11 mouse cellular contexts compared by ENCODE assay signal in genomic region chr3:62604973-62605372, GRCm38 (mm10). TPM values are rescaled to one million over a fixed set of nuclear protein-coding genes. Genes with fewer than 3 reads are reported as not detected.
A peak's percentile ranks its signal among the peaks of the same experiment; 100 is the strongest.
DNase-seq lines count a peak whose midpoint lies in the region; ATAC-seq and TF ChIP-seq lines count a peak whose summit lies in the region.
"Had no signal": no experiment of that assay in that cellular context is flagged by ENCODE, and none has a peak within 500 bp of the region (broad histone marks: within the 10 kb centered on the region; RNA-seq: fewer than 3 reads in every experiment).

Gene Gpr149, minus strand, starts transcription at chr3:62605140.

- no peak for TF ChIP-seq POLR2A in limb, embryonic 14.5 days (IDR thresholded peaks at IDR 0.05; ENCODE audit: borderline replicate concordance, extremely low read depth, insufficient read depth, insufficient read length)

- H3K36me3 ChIP-seq in neural tube, embryonic 11.5 days (ENCODE audit: control insufficient read depth, insufficient read depth, low read length): no peaks in the 10 kb centered on the region
- no peaks in the 10 kb centered on the region for H3K36me3 ChIP-seq in limb, embryonic 14.5 days (ENCODE audit: control insufficient read depth, insufficient read depth, low read length)
- no peaks in the 10 kb centered on the region for H3K36me3 ChIP-seq in stomach, embryonic 16.5 days (ENCODE audit: control insufficient read depth, insufficient read depth, low read length)

- ATAC-seq in neural tube, embryonic 11.5 days (ENCODE audit: insufficient read depth, low FRiP score, low TSS enrichment): no peak
- no peak for ATAC-seq in limb, embryonic 14.5 days (ENCODE audit: low FRiP score, low read depth)
- no peak for ATAC-seq in stomach, embryonic 16.5 days (ENCODE audit: insufficient read depth, low FRiP score)
- ATAC-seq in megakaryocyte progenitor cell, adult 5-6 weeks (replicated peaks; ENCODE audit: poor library complexity): no peak

- no peak for TF ChIP-seq CTCF in gastrocnemius, adult 2 months (IDR thresholded peaks at IDR 0.05)

- WGBS in neural tube, embryonic 11.5 days: 77% methylated on average over 1 of the region's 1 CpGs
- WGBS in limb, embryonic 14.5 days: 70% methylated on average over 1 of the region's 1 CpGs
- 76% methylated on average over 1 of the region's 1 CpGs for WGBS in stomach, embryonic 16.5 days

- no peaks in the 10 kb centered on the region for H3K27me3 ChIP-seq in neural tube, embryonic 11.5 days (ENCODE audit: control insufficient read depth, insufficient read depth, low read length)
- peaks cover 17% of the 10 kb centered on the region; the same call in 1 of the 2 replicates for H3K27me3 ChIP-seq in limb, embryonic 14.5 days (ENCODE audit: control insufficient read depth, insufficient read depth, low read length)
- H3K27me3 ChIP-seq in stomach, embryonic 16.5 days (ENCODE audit: control insufficient read depth, insufficient read depth, low read length): 0 out of 2 replicates have a peak, but pooled peaks cover 3% of the 10 kb centered on the region

- no peaks in the 10 kb centered on the region for H3K9me3 ChIP-seq in neural tube, embryonic 11.5 days (ENCODE audit: control insufficient read depth, low read length)
- no peaks in the 10 kb centered on the region for H3K9me3 ChIP-seq in limb, embryonic 14.5 days (ENCODE audit: control insufficient read depth, low read length)
- H3K9me3 ChIP-seq in stomach, embryonic 16.5 days (replicated peaks; ENCODE audit: control insufficient read depth, low read length): no peaks in the 10 kb centered on the region

- no peak within 1 kb of the TSS for H3K27ac ChIP-seq in gastrocnemius, adult 2 months
- H3K27ac ChIP-seq in neural tube, embryonic 11.5 days (ENCODE audit: low read depth, low read length): no peak within 1 kb of the TSS
- H3K27ac ChIP-seq in limb, embryonic 14.5 days (replicated peaks; ENCODE audit: low read depth, low read length): no peak within 1 kb of the TSS
- H3K27ac ChIP-seq in stomach, embryonic 16.5 days (ENCODE audit: low read length): no peak within 1 kb of the TSS

- no peaks in the 10 kb centered on the region for H3K4me1 ChIP-seq in neural tube, embryonic 11.5 days (ENCODE audit: control insufficient read depth, insufficient read depth, low read length)
- no peaks in the 10 kb centered on the region for H3K4me1 ChIP-seq in limb, embryonic 14.5 days (ENCODE audit: control insufficient read depth, insufficient read depth, low read length)
- H3K4me1 ChIP-seq in stomach, embryonic 16.5 days (ENCODE audit: control insufficient read depth, insufficient read depth, low read length): no peaks in the 10 kb centered on the region

- no peak for DNase-seq in gastrocnemius, adult 2 months
- no peak for DNase-seq in gastrocnemius, adult 8-10 months (ENCODE audit: low spot score in 2 of 2)
- DNase-seq in neural tube, embryonic 11.5 days (ENCODE audit: low spot score): no peak
- no peak for DNase-seq in neural tube, embryonic 10.5 days (ENCODE audit: extremely low spot score, low spot score)
- DNase-seq in limb, embryonic 14.5 days (ENCODE audit: low spot score): no peak
- no peak for DNase-seq in gastrocnemius, adult 18-20 months (ENCODE audit: low spot score)
- DNase-seq: cerebellum, adult 8-10 months; heart, postnatal 14 days; lung, postnatal 10 days had no signal

- peak within 1 kb of the TSS; percentile 38; the same call in 1 of the 2 replicates for H3K4me3 ChIP-seq in gastrocnemius, adult 2 months
- peak within 1 kb of the TSS; percentile 48 for H3K4me3 ChIP-seq in neural tube, embryonic 11.5 days (ENCODE audit: low read depth, low read length)
- H3K4me3 ChIP-seq in limb, embryonic 14.5 days (replicated peaks; ENCODE audit: low read length): peak within 1 kb of the TSS; percentile 35
- H3K4me3 ChIP-seq in stomach, embryonic 16.5 days (replicated peaks; ENCODE audit: low read length): peak within 1 kb of the TSS; percentile 35

- intact Hi-C loops in gastrocnemius, adult 2 months (cut with DNase I): no loop called here

- no peak within 1 kb of the TSS for H3K9ac ChIP-seq in neural tube, embryonic 11.5 days (ENCODE audit: low read length)
- H3K9ac ChIP-seq in limb, embryonic 14.5 days (ENCODE audit: low read depth, low read length, severe bottlenecking): peak within 1 kb of the TSS; percentile 48; the same call in 1 of the 2 replicates
- H3K9ac ChIP-seq in stomach, embryonic 16.5 days (ENCODE audit: low read length): no peak within 1 kb of the TSS

- peak within 1 kb of the TSS; percentile 92 for H3K4me2 ChIP-seq in neural tube, embryonic 11.5 days (ENCODE audit: low read depth)
- peak within 1 kb of the TSS; percentile 64 for H3K4me2 ChIP-seq in limb, embryonic 14.5 days (replicated peaks; ENCODE audit: low read depth, low read length, severe bottlenecking)
- peak within 1 kb of the TSS; percentile 64 for H3K4me2 ChIP-seq in stomach, embryonic 16.5 days (ENCODE audit: low read depth, low read length)

RNA-seq across cellular contexts. Expression of gene Gpr149, which starts in this region (rescaled TPM):
- not detected for total RNA-seq in gastrocnemius, adult 2 months (2021)
- total RNA-seq in gastrocnemius, adult 8-10 months (2022): not detected
- polyA plus RNA-seq in neural tube, embryonic 11.5 days (2014; fragmentation: Nextera tagmentation; extraction: Ambion mirVana): 0.34 and 0.56 TPM in 2 replicates
- polyA plus RNA-seq in limb, embryonic 14.5 days (2012; rRNA removed): 0.28 and 0.38 TPM in 2 replicates
- 0.23 and 0.43 TPM in 2 replicates for polyA plus RNA-seq in limb, embryonic 14.5 days (2014; fragmentation: Nextera tagmentation; extraction: Ambion mirVana)
- 0.11 TPM in 1 of 2 replicates, not detected in the other for polyA plus RNA-seq in stomach, embryonic 16.5 days (2015; fragmentation: Nextera tagmentation; extraction: Ambion mirVana)
- not detected for total RNA-seq in gastrocnemius, adult 18-20 months (2021)
- not detected in 2 replicates for total RNA-seq in megakaryocyte progenitor cell, adult 5-6 weeks (2015)
- total RNA-seq in megakaryocyte progenitor cell, adult 5-6 weeks (2017): not detected in 2 replicates
- total RNA-seq: heart, postnatal 14 days had no signal
